Mouse (Mus musculus) MEL (cell line): ENCODE data around the gene Acvr1. TPM values are rescaled to one million over a fixed set of nuclear protein-coding genes. Genes with fewer than 3 reads are reported as not detected.

Experiments
- DNase-seq: peaks from one replicate; pipeline ENCODE4 v3.0.0; 2011; ENCODE audit warnings: low read depth, low spot score
- H3K27ac ChIP-seq: 2 replicates; pipeline ENCODE4 v1.5.1; 2012; ENCODE audit warnings: low read depth, mild to moderate bottlenecking, control low read depth, low read length, moderate library complexity; ENCODE audit not compliant: control insufficient read depth
- H3K27me3 ChIP-seq, 2 experiments: fragments of 150-350 bp in 1 of 2; sonication (generic) in 1 of 2; 2 replicates each; pipeline ENCODE4 v1.6.1; 2012; ENCODE audit warnings: low read length in 2 of 2, mild to moderate bottlenecking in 2 of 2, improper control_type of control experiment in 1 of 2, moderate library complexity in 1 of 2; ENCODE audit not compliant: insufficient read depth in 2 of 2, control insufficient read depth in 1 of 2
- H3K36me3 ChIP-seq, 2 experiments: 2 replicates each; pipeline ENCODE4 v1.6.1; 2012 to 2014; ENCODE audit warnings: low read length in 2 of 2, improper control_type of control experiment in 1 of 2, inconsistent platforms in 1 of 2, mild to moderate bottlenecking in 1 of 2; ENCODE audit not compliant: insufficient read depth in 2 of 2, control insufficient read depth in 1 of 2
- H3K4me1 ChIP-seq, 2 experiments: fragments of 150-350 bp in 1 of 2; sonication (generic) in 1 of 2; 2 replicates each; pipeline ENCODE4 v1.6.1; 2012; ENCODE audit warnings: low read length in 2 of 2, improper control_type of control experiment in 1 of 2, mild to moderate bottlenecking in 1 of 2; ENCODE audit not compliant: insufficient read depth in 2 of 2, control insufficient read depth in 1 of 2
- H3K4me3 ChIP-seq, 2 experiments: fragments of 150-350 bp in 1 of 2; sonication (generic) in 1 of 2; 2 replicates each; pipeline ENCODE4 v1.5.1; 2012; ENCODE audit warnings: low read depth in 2 of 2, low read length in 2 of 2, mild to moderate bottlenecking in 2 of 2, moderate library complexity in 2 of 2, control low read depth in 1 of 2, improper control_type of control experiment in 1 of 2; ENCODE audit not compliant: control insufficient read depth in 1 of 2, insufficient read depth in 1 of 2
- H3K79me2 ChIP-seq: 2 replicates; pipeline ENCODE4 v1.6.1; 2012; ENCODE audit warnings: mild to moderate bottlenecking, low read length, moderate library complexity; ENCODE audit not compliant: control insufficient read depth, poor library complexity, insufficient read depth
- H3K9ac ChIP-seq: 2 replicates; pipeline ENCODE4 v1.6.1; 2012; ENCODE audit warnings: low read depth, mild to moderate bottlenecking, control low read depth, low read length, moderate library complexity; ENCODE audit not compliant: control insufficient read depth, poor library complexity, severe bottlenecking
- H3K9me3 ChIP-seq: fragments of 150-350 bp; sonication (generic); replicated peaks from 2 replicates; pipeline ENCODE4 v1.6.1; 2012; ENCODE audit warnings: mild to moderate bottlenecking, low read length, improper control_type of control experiment, moderate library complexity; ENCODE audit not compliant: insufficient read depth
- BHLHE40 ChIP-seq: IDR thresholded peaks from 2 replicates; pipeline ENCODE4 v1.6.1; 2012; ENCODE audit warnings: low read depth, mild to moderate bottlenecking, inconsistent platforms, low read length, improper control_type of control experiment, borderline replicate concordance
- CHD1 ChIP-seq: IDR thresholded peaks from 2 replicates; pipeline ENCODE4 v1.6.1; 2012; ENCODE audit warnings: low read depth, mild to moderate bottlenecking, inconsistent platforms, low read length, improper control_type of control experiment
- CTCF ChIP-seq, 3 experiments: IDR thresholded peaks in 2 of 3; conservative IDR thresholded peaks in 1 of 3; 2 replicates each; pipeline ENCODE4 v1.5.1; 2011 to 2012; ENCODE audit warnings: low read length in 3 of 3, low read depth in 2 of 3, mild to moderate bottlenecking in 2 of 3, improper control_type of control experiment in 1 of 3, inconsistent platforms in 1 of 3, mixed read lengths in 1 of 3, moderate library complexity in 1 of 3; ENCODE audit not compliant: control insufficient read depth in 1 of 3, insufficient read depth in 1 of 3, poor library complexity in 1 of 3, severe bottlenecking in 1 of 3
- EP300 ChIP-seq, 2 experiments: IDR thresholded peaks; 2 replicates each; pipeline ENCODE4 v1.6.1; 2011; ENCODE audit warnings: improper control_type of control experiment in 2 of 2, low read length in 2 of 2, low read depth in 1 of 2, mild to moderate bottlenecking in 1 of 2
- GABPA ChIP-seq: IDR thresholded peaks from 2 replicates; pipeline ENCODE4 v1.6.1; 2012; ENCODE audit warnings: low read depth, mild to moderate bottlenecking, inconsistent platforms, low read length, improper control_type of control experiment, moderate library complexity
- HCFC1 ChIP-seq: IDR thresholded peaks from 2 replicates; pipeline ENCODE4 v1.6.1; 2012; ENCODE audit warnings: low read depth, mild to moderate bottlenecking, inconsistent platforms, low read length, improper control_type of control experiment, moderate library complexity
- JUND ChIP-seq: IDR thresholded peaks from 2 replicates; pipeline ENCODE4 v1.6.1; 2011; ENCODE audit warnings: low read depth, mild to moderate bottlenecking, improper control_type of control experiment, low read length
- MAFK ChIP-seq: IDR thresholded peaks from 2 replicates; pipeline ENCODE4 v1.6.1; 2011; ENCODE audit warnings: low read depth, mild to moderate bottlenecking, low read length, improper control_type of control experiment, borderline replicate concordance
- NRF1 ChIP-seq: IDR thresholded peaks from 2 replicates; pipeline ENCODE4 v1.6.1; 2014; ENCODE audit warnings: low read depth, mild to moderate bottlenecking, inconsistent platforms, low read length, improper control_type of control experiment, moderate library complexity; ENCODE audit not compliant: poor library complexity, insufficient read depth, severe bottlenecking
- POLR2A ChIP-seq, 2 experiments: IDR thresholded peaks; 2 replicates each; pipeline ENCODE4 v1.6.1; 2011 to 2012; ENCODE audit warnings: low read length in 2 of 2, mild to moderate bottlenecking in 2 of 2, control low read depth in 1 of 2, improper control_type of control experiment in 1 of 2, low read depth in 1 of 2, moderate library complexity in 1 of 2; ENCODE audit not compliant: control insufficient read depth in 1 of 2, insufficient read depth in 1 of 2, poor library complexity in 1 of 2
- POLR2AphosphoS2 ChIP-seq: IDR thresholded peaks from 2 replicates; pipeline ENCODE4 v1.6.1; 2011; ENCODE audit warnings: low read length, improper control_type of control experiment
- RCOR1 ChIP-seq: IDR thresholded peaks from 2 replicates; pipeline ENCODE4 v1.6.1; 2012; ENCODE audit warnings: low read depth, mild to moderate bottlenecking, inconsistent platforms, low read length, improper control_type of control experiment
- TBP ChIP-seq: IDR thresholded peaks from 2 replicates; pipeline ENCODE4 v1.8.0; 2011; ENCODE audit warnings: low read depth, low read length, improper control_type of control experiment
- UBTF ChIP-seq: IDR thresholded peaks from 2 replicates; pipeline ENCODE4 v1.6.1; 2012; ENCODE audit warnings: low read depth, mild to moderate bottlenecking, inconsistent platforms, low read length, improper control_type of control experiment, moderate library complexity, borderline replicate concordance; ENCODE audit not compliant: insufficient read depth
- ZC3H11A ChIP-seq: IDR thresholded peaks from 2 replicates; pipeline ENCODE4 v1.6.1; 2012; ENCODE audit warnings: low read depth, mild to moderate bottlenecking, inconsistent platforms, low read length, improper control_type of control experiment
- ZNF384 ChIP-seq: IDR thresholded peaks from 2 replicates; pipeline ENCODE4 v1.6.1; 2012; ENCODE audit warnings: low read depth, mild to moderate bottlenecking, inconsistent platforms, low read length, improper control_type of control experiment
- polyA plus RNA-seq, 2 experiments: library from polyadenylated mRNA; stranded (reverse) in 1 of 2; unstranded in 1 of 2; fragments of >175 nt in 1 of 2; fragments of >200 nt in 1 of 2; gene quantifications; 2 replicates each; pipeline versions ENCODE4 v1.2.1 to v1.2.4; 2012; ENCODE audit warnings: low replicate concordance in 2 of 2, low read depth in 1 of 2; ENCODE audit not compliant: insufficient read length in 2 of 2, insufficient read depth in 1 of 2, missing spikeins in 1 of 2
- total RNA-seq: library from RNA; depleted of rRNA; stranded (reverse); fragments of 300-350 nt; gene quantifications from 2 replicates; pipeline ENCODE4 v1.2.3, GENCODE M21; 2012

Gene Acvr1
- total and polyA plus RNA-seq, 3 experiments: not detected

DNA sequence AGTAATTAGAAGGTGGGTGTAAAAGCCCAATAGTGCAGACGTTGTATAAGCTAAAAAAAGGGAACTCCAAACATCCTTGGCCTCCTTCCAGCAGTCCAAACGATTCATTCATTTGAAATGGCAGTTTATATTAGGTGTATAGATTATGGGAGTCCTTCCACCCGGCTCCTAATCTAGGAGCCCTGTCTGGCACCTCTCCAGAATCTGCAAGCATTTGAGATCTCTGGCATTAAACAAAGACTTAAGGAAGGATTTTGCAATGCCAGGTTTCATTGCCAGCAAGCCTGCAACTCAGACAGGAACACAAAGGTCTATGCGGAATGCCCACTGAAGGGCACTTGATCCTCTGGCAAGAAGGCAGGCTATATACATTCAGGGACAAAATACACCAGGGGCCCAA lies 81.8 kb downstream of the Acvr1 start:
- no peaks in the 10 kb centered on the region for H3K36me3 ChIP-seq
- no peak overlapping the region for H3K27ac ChIP-seq
- H3K79me2 ChIP-seq: no peaks in the 10 kb centered on the region
- H3K9ac ChIP-seq: no peak overlapping the region
- H3K4me3 ChIP-seq: no peak overlapping the region
- H3K9me3 ChIP-seq: no peaks in the 10 kb centered on the region
- no peak for TF ChIP-seq POLR2A (IDR thresholded peaks at IDR 0.05; ENCODE audit: control insufficient read depth in 1 of 2, insufficient read depth in 1 of 2, low read depth in 1 of 2, low read length in 2 of 2, poor library complexity in 1 of 2)
- no peak for TF ChIP-seq UBTF
- TF ChIP-seq CTCF (IDR thresholded peaks at IDR 0.05 in 2 of 3, conservative IDR thresholded peaks at IDR 0.05 in 1 of 3; ENCODE audit: control insufficient read depth in 1 of 3, insufficient read depth in 1 of 3, low read depth in 2 of 3, low read length in 3 of 3, poor library complexity in 1 of 3, severe bottlenecking in 1 of 3): no peak
- TF ChIP-seq EP300 (IDR thresholded peaks at IDR 0.05; ENCODE audit: low read depth in 1 of 2, low read length in 2 of 2): no peak
- TF ChIP-seq GABPA: no peak
- TF ChIP-seq NRF1: no peak
- no peak for TF ChIP-seq HCFC1
- TF ChIP-seq ZNF384: no peak
- TF ChIP-seq POLR2AphosphoS2: no peak
- no peak for TF ChIP-seq TBP
- TF ChIP-seq JUND: no peak
- no peak for TF ChIP-seq BHLHE40
- no peaks in the 10 kb centered on the region for H3K4me1 ChIP-seq
- DNase-seq: peak; percentile 18
- H3K27me3 ChIP-seq: no peaks in the 10 kb centered on the region

DNA sequence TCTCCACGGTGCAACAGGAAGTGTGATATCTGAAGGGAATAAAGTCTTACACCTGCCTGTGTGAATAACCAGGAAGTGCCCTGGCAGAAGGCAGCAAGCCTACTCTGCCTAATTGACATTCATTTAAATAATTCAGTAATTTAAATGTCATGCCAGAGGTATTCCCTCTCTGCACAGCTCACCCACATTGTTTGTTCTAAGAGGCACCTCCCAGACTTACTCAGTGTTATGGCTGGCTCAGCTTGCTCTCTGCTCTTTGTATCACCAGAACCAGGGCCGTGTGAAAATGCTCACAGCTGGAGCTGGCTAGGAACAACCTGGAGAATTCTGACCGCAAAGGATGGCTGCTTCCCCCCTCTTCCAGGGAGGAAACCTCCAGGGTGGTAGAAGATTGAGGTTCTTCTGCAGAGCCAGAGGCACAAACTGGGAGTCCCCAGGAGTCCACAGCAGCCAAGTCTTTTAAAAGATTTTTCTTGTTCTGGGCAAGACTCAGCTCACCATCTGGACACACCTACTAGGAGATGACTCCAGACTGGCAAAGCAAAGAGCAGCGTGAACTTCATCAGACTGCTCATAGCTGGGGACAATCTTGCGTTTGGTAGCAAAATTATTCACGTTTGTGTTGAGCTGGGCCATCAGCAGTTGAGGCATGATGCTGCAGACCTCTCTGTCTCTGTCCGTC lies 82.5 kb downstream of the Acvr1 start:
- Histone ChIP-seq H3K36me3 (no peaks in the 10 kb centered on the region), H3K27ac (no peak overlapping the region), H3K4me1 (no peaks in the 10 kb centered on the region), H3K79me2 (no peaks in the 10 kb centered on the region), H3K27me3 (no peaks in the 10 kb centered on the region), H3K4me3 (no peak overlapping the region), H3K9ac (no peak overlapping the region), H3K9me3 (no peaks in the 10 kb centered on the region)
- TF ChIP-seq ZC3H11A (no peak), CHD1 (no peak), BHLHE40 (no peak), UBTF (no peak), MAFK (no peak), RCOR1 (no peak)
- no peak for DNase-seq
